Mouse (Mus musculus): Measurements from ENCODE around the gene Gldn.
A peak's percentile ranks its signal among the peaks of the same experiment; 100 is the strongest.

Gene Gldn

GRCm38 (mm10) chr9:54286331-54286987 is at the start of gene Gldn:
TSS of gene Gldn (plus strand) at chr9:54286486.
- DNase-seq = no peak

- DNase-seq = no peak
Measured at GRCm38 (mm10) chr9:54244869-54245665, 41.2 kb upstream of the Gldn start.

- no peak for DNase-seq
Measured at GRCm38 (mm10) chr9:54264754-54265153, 21.5 kb upstream of the Gldn start.

GRCm38 (mm10) chr9:54268010-54268409 is 18.3 kb upstream of the Gldn start, which contains the start of gene Cyp19a1:
TSS of gene Cyp19a1 (minus strand) at chr9:54268110.
- DNase-seq = no peak

- no peak for DNase-seq
Measured at GRCm38 (mm10) chr9:54269987-54270386, 16.3 kb upstream of the Gldn start.

GRCm38 (mm10) chr9:54270889-54271288 is 15.4 kb upstream of the Gldn start:
- DNase-seq = no peak

GRCm38 (mm10) chr9:54275283-54275682 is 11.0 kb upstream of the Gldn start:
- DNase-seq = no peak

- no peak for DNase-seq
Measured at GRCm38 (mm10) chr9:54279046-54279589, 7.2 kb upstream of the Gldn start.

GRCm38 (mm10) chr9:54287804-54288203 is 1.5 kb downstream of the Gldn start:
- DNase-seq = no peak

GRCm38 (mm10) chr9:54299389-54299788 is 13.1 kb downstream of the Gldn start:
- no peak for DNase-seq

GRCm38 (mm10) chr9:54299792-54300191 is 13.5 kb downstream of the Gldn start:
- no peak for DNase-seq

- peak; percentile 1 for DNase-seq
Measured at GRCm38 (mm10) chr9:54301255-54301654, 15.0 kb downstream of the Gldn start.

- no peak for DNase-seq
Measured at GRCm38 (mm10) chr9:54308209-54308608, 21.9 kb downstream of the Gldn start.

- no peak for DNase-seq
Measured at GRCm38 (mm10) chr9:54308751-54309358, 22.6 kb downstream of the Gldn start.

GRCm38 (mm10) chr9:54316363-54316762 is 30.1 kb downstream of the Gldn start:
- DNase-seq = no peak

GRCm38 (mm10) chr9:54323456-54323855 is 37.2 kb downstream of the Gldn start:
- peak; percentile 3 for DNase-seq

- DNase-seq = no peak
Measured at GRCm38 (mm10) chr9:54329201-54329600, 42.9 kb downstream of the Gldn start.

GRCm38 (mm10) chr9:54335582-54335981 is 49.3 kb downstream of the Gldn start:
- no peak for DNase-seq

GRCm38 (mm10) chr9:54336532-54337144 is 50.4 kb downstream of the Gldn start:
- DNase-seq = peak; percentile 56

- DNase-seq = no peak
Measured at GRCm38 (mm10) chr9:54342026-54342425, 55.7 kb downstream of the Gldn start.

- DNase-seq = no peak
Measured at GRCm38 (mm10) chr9:54356756-54357155, 70.5 kb downstream of the Gldn start.

All from lung, postnatal 36 days (tissue).